Mouse (Mus musculus) kidney, adult 2 months (tissue): Measurements from ENCODE around the gene Bmp2k.

Experiments
- CTCF ChIP-seq: fragments of 200-500 bp; conservative IDR thresholded peaks from 2 replicates; pipeline ENCODE4 v1.5.1; 2011; ENCODE audit warnings: low read depth, mild to moderate bottlenecking, control low read depth, low read length, moderate library complexity, mixed read lengths; ENCODE audit not compliant: insufficient read depth, insufficient read length
- POLR2A ChIP-seq: fragments of 200-500 bp; IDR thresholded peaks from one replicate; pipeline ENCODE4 v1.6.1; 2011; ENCODE audit warnings: low read depth, low read length, control low read depth

DNA sequence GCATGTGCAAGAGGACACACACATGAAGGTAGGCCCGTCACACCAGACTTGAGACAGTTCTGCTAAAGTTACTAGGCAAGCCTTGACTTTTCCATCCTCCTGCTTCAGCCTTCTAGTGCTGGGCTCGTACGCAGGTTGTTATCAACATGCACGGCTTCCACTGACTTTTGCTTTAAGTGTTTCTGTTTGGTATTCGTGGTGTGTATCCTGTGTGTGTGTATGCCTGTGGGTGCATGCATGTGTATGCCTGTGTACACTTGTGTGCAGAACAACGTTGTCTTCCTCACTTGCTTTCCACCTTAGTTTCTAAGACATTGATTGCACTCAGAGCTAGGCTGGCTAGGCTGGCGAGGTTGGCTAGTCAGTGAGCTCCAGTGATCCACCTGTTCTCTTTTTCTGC is 2.1 kb downstream of the Bmp2k start:
- TF ChIP-seq CTCF = no peak
- TF ChIP-seq POLR2A = no peak
